Mouse (Mus musculus) stomach, embryonic 16.5 days (tissue): ENCODE data around the gene Olfr509. TPM values are rescaled to one million over a fixed set of nuclear protein-coding genes. Genes with fewer than 3 reads are reported as not detected.
"Not testable (repeated sequence)": the region's sequence is repeated elsewhere in the genome, so short reads cannot be mapped to it uniquely, and the experiment has no call there.

Experiments used
- ATAC-seq: fragments of 200-750 bp; cut with Nextera tagmentation; 2 replicates; pipeline ENCODE4 v1.8.0; 2017; ENCODE audit warnings: moderate number of reproducible peaks, moderate TSS enrichment; ENCODE audit not compliant: insufficient read depth, low FRiP score
- H3K27ac ChIP-seq: fragments of 300-500 bp; sonication (generic); 2 replicates; pipeline ENCODE4 v1.5.1; 2014; ENCODE audit warnings: low read length
- H3K27me3 ChIP-seq: fragments of 300-500 bp; sonication (generic); 2 replicates; pipeline ENCODE4 v1.6.1; 2014; ENCODE audit warnings: low read length, control low read depth, mixed read lengths; ENCODE audit not compliant: control insufficient read depth, insufficient read depth
- H3K36me3 ChIP-seq: fragments of 300-500 bp; sonication (generic); 2 replicates; pipeline ENCODE4 v1.6.1; 2014; ENCODE audit warnings: low read length; ENCODE audit not compliant: control insufficient read depth, insufficient read depth
- H3K4me1 ChIP-seq: fragments of 300-500 bp; sonication (generic); 2 replicates; pipeline ENCODE4 v1.6.1; 2014; ENCODE audit warnings: low read length, control low read depth, mixed read lengths; ENCODE audit not compliant: control insufficient read depth, insufficient read depth
- H3K4me2 ChIP-seq: fragments of 300-500 bp; sonication (generic); 2 replicates; pipeline ENCODE4 v1.6.1; 2014; ENCODE audit warnings: low read depth, low read length, mixed read lengths
- H3K4me3 ChIP-seq: fragments of 300-500 bp; sonication (generic); replicated peaks from 2 replicates; pipeline ENCODE4 v1.5.1; 2014; ENCODE audit warnings: mild to moderate bottlenecking, low read length
- H3K9ac ChIP-seq: fragments of 300-500 bp; sonication (generic); 2 replicates; pipeline ENCODE4 v1.6.1; 2014; ENCODE audit warnings: low read length
- H3K9me3 ChIP-seq: fragments of 300-500 bp; sonication (generic); replicated peaks from 2 replicates; pipeline ENCODE4 v1.6.1; 2016; ENCODE audit warnings: low read length, control low read depth; ENCODE audit not compliant: control insufficient read depth
- WGBS: fragments of 180-500 bp; shearing (Covaris S2); extraction: QIAGEN DNeasy Blood & Tissue Kit; methylation state at CpG from one replicate; pipeline ENCODE4 v1.1.7; 2014; 5-methylcytosine and 5-hydroxymethylcytosine counted together
- polyA plus RNA-seq: library from polyadenylated mRNA; unstranded; fragments of >200 nt; fragmentation: Nextera tagmentation; extraction: Ambion mirVana; gene quantifications from 2 replicates; pipeline ENCODE4 v1.2.1, GENCODE M21; 2015

The Olfr509 gene
- polyA plus RNA-seq = not detected in 2 replicates

GRCm38 (mm10) chr7:108651806-108652205 is at the start of gene Olfr509:
Gene Olfr509, minus strand, starts transcription at chr7:108651906.
- H3K4me1 ChIP-seq = no peaks in the 10 kb centered on the region
- H3K36me3 ChIP-seq = no peaks in the 10 kb centered on the region
- H3K27ac ChIP-seq = no peak within 1 kb of the TSS
- ATAC-seq = no peak
- no peak within 1 kb of the TSS for H3K4me2 ChIP-seq
- H3K27me3 ChIP-seq = no peaks in the 10 kb centered on the region
- no peaks in the 10 kb centered on the region for H3K9me3 ChIP-seq
- H3K4me3 ChIP-seq = no peak within 1 kb of the TSS
- no peak within 1 kb of the TSS for H3K9ac ChIP-seq

- H3K4me2 ChIP-seq = no peak overlapping the region
- H3K27ac ChIP-seq = no peak overlapping the region
- no peaks in the 10 kb centered on the region for H3K27me3 ChIP-seq
- no peak overlapping the region for H3K9ac ChIP-seq
- ATAC-seq = no peak
- no peak overlapping the region for H3K4me3 ChIP-seq
- WGBS = 79% methylated on average over 4 of the region's 4 CpGs
- no peaks in the 10 kb centered on the region for H3K9me3 ChIP-seq
- no peaks in the 10 kb centered on the region for H3K36me3 ChIP-seq
- no peaks in the 10 kb centered on the region for H3K4me1 ChIP-seq
These were observed 27.2 kb upstream of the Olfr509 start for GRCm38 (mm10) chr7:108678886-108679285.

GRCm38 (mm10) chr7:108671058-108671457 is 19.4 kb upstream of the Olfr509 start:
- 47% methylated on average over 1 of the region's 1 CpGs for WGBS
- H3K4me3 ChIP-seq = no peak overlapping the region
- no peaks in the 10 kb centered on the region for H3K27me3 ChIP-seq
- no peaks in the 10 kb centered on the region for H3K36me3 ChIP-seq
- H3K27ac ChIP-seq = no peak overlapping the region
- H3K4me1 ChIP-seq = no peaks in the 10 kb centered on the region
- no peak for ATAC-seq
- H3K4me2 ChIP-seq = no peak overlapping the region
- H3K9ac ChIP-seq = no peak overlapping the region
- no peaks in the 10 kb centered on the region for H3K9me3 ChIP-seq

GRCm38 (mm10) chr7:108666118-108666517 is 14.4 kb upstream of the Olfr509 start, which contains the start of gene Olfr510:
Gene Olfr510, plus strand, starts transcription at chr7:108666418.
- H3K9me3 ChIP-seq = no peaks in the 10 kb centered on the region
- H3K27ac ChIP-seq = no peak within 1 kb of the TSS
- H3K4me1 ChIP-seq = no peaks in the 10 kb centered on the region
- H3K4me3 ChIP-seq = no peak within 1 kb of the TSS
- H3K9ac ChIP-seq = no peak within 1 kb of the TSS
- WGBS = 91% methylated on average over 1 of the region's 1 CpGs
- no peak for ATAC-seq
- H3K27me3 ChIP-seq = no peaks in the 10 kb centered on the region
- H3K4me2 ChIP-seq = no peak within 1 kb of the TSS
- no peaks in the 10 kb centered on the region for H3K36me3 ChIP-seq

GRCm38 (mm10) chr7:108662419-108662818 is 10.7 kb upstream of the Olfr509 start:
- 90% methylated on average over 3 of the region's 3 CpGs for WGBS
- H3K4me3 ChIP-seq = no peak overlapping the region
- no peak overlapping the region for H3K27ac ChIP-seq
- H3K9me3 ChIP-seq = no peaks in the 10 kb centered on the region
- H3K4me2 ChIP-seq = no peak overlapping the region
- no peaks in the 10 kb centered on the region for H3K4me1 ChIP-seq
- no peak for ATAC-seq
- no peaks in the 10 kb centered on the region for H3K27me3 ChIP-seq
- no peaks in the 10 kb centered on the region for H3K36me3 ChIP-seq
- H3K9ac ChIP-seq = no peak overlapping the region

GRCm38 (mm10) chr7:108629694-108630093 is 22.0 kb downstream of the Olfr509 start, which contains the start of gene Olfr508:
Gene Olfr508, plus strand, starts transcription at chr7:108629994.
- Histone ChIP-seq H3K4me2 (no peak within 1 kb of the TSS), H3K36me3 (no peaks in the 10 kb centered on the region), H3K27me3 (no peaks in the 10 kb centered on the region), H3K4me1 (no peaks in the 10 kb centered on the region), H3K4me3 (no peak within 1 kb of the TSS), H3K27ac (no peak within 1 kb of the TSS), H3K9me3 (no peaks in the 10 kb centered on the region), H3K9ac (no peak within 1 kb of the TSS)
- 82% methylated on average over 3 of the region's 3 CpGs for WGBS
- no peak for ATAC-seq

- ATAC-seq = no peak
- WGBS = 71% methylated on average over 2 of the region's 2 CpGs
These were observed 30.2 kb downstream of the Olfr509 start, which contains the start of gene Olfr507 for GRCm38 (mm10) chr7:108621514-108621913. Gene Olfr507, plus strand, starts transcription at chr7:108621814.

GRCm38 (mm10) chr7:108616781-108617180 is 34.9 kb downstream of the Olfr509 start:
- H3K4me2 ChIP-seq, H3K27me3 ChIP-seq, H3K36me3 ChIP-seq, H3K9me3 ChIP-seq, H3K9ac ChIP-seq, H3K4me3 ChIP-seq, H3K27ac ChIP-seq, H3K4me1 ChIP-seq: not testable (repeated sequence)
- peak; percentile 44; the same call in 1 of the 2 replicates for ATAC-seq
- 43% methylated on average over 3 of the region's 3 CpGs for WGBS

More at GRCm38 (mm10) chr7:108621514-108621913, 30.2 kb downstream of the Olfr509 start, which contains the start of gene Olfr507:
- no peak within 1 kb of the TSS for H3K4me2 ChIP-seq
- no peaks in the 10 kb centered on the region for H3K9me3 ChIP-seq
- H3K27me3 ChIP-seq = no peaks in the 10 kb centered on the region
- H3K4me3 ChIP-seq = no peak within 1 kb of the TSS
- no peaks in the 10 kb centered on the region for H3K36me3 ChIP-seq
- H3K27ac ChIP-seq = no peak within 1 kb of the TSS
- no peak within 1 kb of the TSS for H3K9ac ChIP-seq
- no peaks in the 10 kb centered on the region for H3K4me1 ChIP-seq

GRCm38 (mm10) chr7:108614110-108614509 is 37.6 kb downstream of the Olfr509 start:
- ATAC-seq = no peak
- Histone ChIP-seq H3K27me3 (no peaks in the 10 kb centered on the region), H3K9me3 (no peaks in the 10 kb centered on the region), H3K4me1 (no peaks in the 10 kb centered on the region), H3K4me2 (no peak overlapping the region), H3K27ac (no peak overlapping the region), H3K36me3 (no peaks in the 10 kb centered on the region), H3K4me3 (no peak overlapping the region), H3K9ac (no peak overlapping the region)
- WGBS = 89% methylated on average over 2 of the region's 2 CpGs
